Mouse (Mus musculus) urinary bladder, adult 2 months (tissue): ENCODE measurements around the gene Srd5a3. TPM values are rescaled to one million over a fixed set of nuclear protein-coding genes. Genes with fewer than 3 reads are reported as not detected.

Experiments used
- DNase-seq: peaks from one replicate; pipeline ENCODE4 v3.0.0; 2022; ENCODE audit warnings: low spot score
- polyA plus RNA-seq: library from polyadenylated mRNA; depleted of rRNA; stranded (reverse); fragments of >200 nt; gene quantifications from 2 replicates; pipeline ENCODE4 v1.2.3, GENCODE M21; 2012; rRNA removed

Gene Srd5a3
- polyA plus RNA-seq, 1 experiment, result 31.3 TPM

DNA sequence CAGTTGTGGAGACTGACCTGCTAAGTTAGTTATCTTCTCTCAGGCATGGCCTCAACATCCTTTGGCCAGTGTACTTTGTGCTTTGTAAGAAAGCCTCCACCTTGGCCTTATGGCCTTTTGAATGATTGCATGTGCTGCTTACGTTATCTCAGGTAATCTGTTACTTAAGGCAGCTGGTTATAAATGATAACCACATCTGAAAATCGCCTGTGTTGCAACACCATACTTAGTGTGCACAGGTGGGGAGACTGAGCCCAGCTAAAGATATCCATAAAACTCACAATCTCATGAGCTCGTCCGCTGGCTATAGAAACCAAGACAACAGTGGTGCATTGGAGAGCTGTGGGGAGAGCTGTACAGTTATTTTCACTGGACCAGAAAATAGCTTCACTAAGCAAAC is 50.5 kb downstream of the Srd5a3 start:
- DNase-seq, result no peak

GRCm38 (mm10) chr5:76193075-76193474 is 53.0 kb downstream of the Srd5a3 start:
- DNase-seq, result no peak

DNA sequence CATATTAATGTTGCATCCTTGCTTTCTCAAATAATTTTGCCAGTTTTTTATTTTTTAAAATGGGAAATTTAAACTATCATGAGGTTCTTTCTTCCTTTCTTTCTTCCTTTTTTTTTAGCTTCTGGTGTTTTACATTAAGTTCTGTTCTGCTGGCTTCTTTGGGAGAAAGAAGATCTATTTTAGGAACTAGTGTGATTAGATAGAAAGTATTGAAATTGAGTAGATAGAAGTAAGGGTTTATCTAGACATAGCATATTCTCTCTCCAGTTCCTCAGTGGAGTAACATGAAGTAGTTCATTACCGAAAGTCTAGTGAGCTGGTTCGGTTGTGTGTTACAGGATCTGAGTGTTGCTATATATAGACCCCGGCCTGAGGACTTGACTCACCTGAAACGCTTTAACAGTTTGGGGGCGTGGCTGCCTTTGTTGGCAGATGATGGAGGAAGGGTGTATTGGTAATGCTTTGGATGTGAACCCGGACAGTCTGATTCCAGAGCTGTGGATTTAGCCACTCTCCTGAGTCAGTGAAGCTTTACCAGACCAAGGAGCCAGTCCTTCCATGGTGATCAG is 54.4 kb downstream of the Srd5a3 start:
- no peak for DNase-seq

DNA sequence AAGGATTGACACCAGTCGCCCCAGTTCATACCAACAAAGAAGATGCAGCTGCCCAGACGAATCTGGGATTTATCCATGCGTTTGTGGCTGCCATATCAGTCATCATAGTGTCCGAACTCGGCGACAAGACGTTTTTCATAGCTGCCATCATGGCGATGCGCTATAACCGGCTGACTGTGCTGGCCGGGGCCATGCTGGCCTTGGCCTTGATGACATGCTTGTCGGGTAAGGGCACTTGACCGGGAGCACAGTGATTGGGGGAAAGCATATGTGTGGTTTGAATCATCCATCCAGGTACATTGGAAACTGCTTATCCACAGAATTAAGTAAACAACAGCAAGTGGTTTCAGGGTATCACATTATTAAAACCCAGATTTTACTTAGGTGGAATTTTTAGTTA is 59.3 kb downstream of the Srd5a3 start:
- DNase-seq, result no peak

GRCm38 (mm10) chr5:76203171-76203570 is 63.1 kb downstream of the Srd5a3 start:
- DNase-seq, result no peak

Other genes with a start within 250 kb of the Srd5a3 start
- 11.8 and 14.6 TPM in 2 replicates for gene Kdr, start 161.8 kb upstream of the Srd5a3 start, polyA plus RNA-seq
- 57.9 and 69.8 TPM in 2 replicates for gene Tmem165, start 43.6 kb downstream of the Srd5a3 start, polyA plus RNA-seq
- gene Clock, start 164.5 kb downstream of the Srd5a3 start, polyA plus RNA-seq, result 12.7 and 14.5 TPM in 2 replicates
- not detected in 2 replicates for gene Pdcl2, start 190.9 kb downstream of the Srd5a3 start, polyA plus RNA-seq
- gene Nmu, start 223.5 kb downstream of the Srd5a3 start, polyA plus RNA-seq, result not detected in 2 replicates